Comparison of ENCODE assay signal across 8 mouse cellular contexts in genomic region chr1:138044196-138044945, GRCm38 (mm10).
DNase-seq lines count a peak whose midpoint lies in the region; ATAC-seq and TF ChIP-seq lines count a peak whose summit lies in the region.

No protein-coding gene starts in this region.

- TF ChIP-seq POLR2A in bone marrow, adult 2 months (IDR thresholded peaks at IDR 0.05; ENCODE audit: borderline replicate concordance, control insufficient read depth, low read depth, low read length) = no peak
- TF ChIP-seq POLR2A in liver, adult 2 months (IDR thresholded peaks at IDR 0.05; ENCODE audit: extremely low read depth, insufficient read depth, low read length) = no peak

- H3K27me3 ChIP-seq in heart, embryonic 14.5 days (ENCODE audit: control insufficient read depth, insufficient read depth, low read length) = no peaks in the 10 kb centered on the region
- H3K27me3 ChIP-seq in kidney, embryonic 16.5 days (ENCODE audit: insufficient read depth, low read length) = no peaks in the 10 kb centered on the region
- H3K27me3 ChIP-seq in liver, adult 2 months (ENCODE audit: control insufficient read depth, insufficient read depth, low read length) = no peaks in the 10 kb centered on the region
- H3K27me3 ChIP-seq in stomach, embryonic 15.5 days (replicated peaks) = no peaks in the 10 kb centered on the region

- no peak overlapping the region for H3K4me3 ChIP-seq in bone marrow, adult 2 months (replicated peaks; ENCODE audit: control insufficient read depth, low read depth, low read length)
- no peak overlapping the region for H3K4me3 ChIP-seq in heart, embryonic 14.5 days (ENCODE audit: control insufficient read depth in 1 of 2, insufficient read depth in 1 of 2, low read depth in 1 of 2, low read length in 2 of 2)
- H3K4me3 ChIP-seq in kidney, embryonic 16.5 days (ENCODE audit: low read length) = no peak overlapping the region
- H3K4me3 ChIP-seq in liver, adult 2 months (ENCODE audit: insufficient read depth, low read depth, low read length) = no peak overlapping the region
- H3K4me3 ChIP-seq in stomach, embryonic 15.5 days (replicated peaks) = no peak overlapping the region

- ATAC-seq in heart, embryonic 14.5 days (ENCODE audit: insufficient number of reproducible peaks, insufficient read depth, low FRiP score, low read depth) = no peak
- peak; percentile 72; the same call in 1 of the 2 replicates for ATAC-seq in kidney, embryonic 16.5 days (ENCODE audit: low FRiP score, low TSS enrichment)
- ATAC-seq in stomach, embryonic 15.5 days (ENCODE audit: insufficient read depth, low FRiP score, low read depth) = peak; percentile 58; the same call in 1 of the 2 replicates

- H3K27ac ChIP-seq in bone marrow, adult 2 months (ENCODE audit: control insufficient read depth, insufficient read depth, low read depth, low read length, poor library complexity) = no peak overlapping the region
- H3K27ac ChIP-seq in heart, embryonic 14.5 days (replicated peaks in 1 of 2; ENCODE audit: control insufficient read depth in 1 of 2, insufficient read depth in 1 of 2, low read depth in 2 of 2, low read length in 2 of 2) = no peak overlapping the region
- H3K27ac ChIP-seq in kidney, embryonic 16.5 days (ENCODE audit: low read length) = no peak overlapping the region
- no peak overlapping the region for H3K27ac ChIP-seq in liver, adult 2 months (replicated peaks; ENCODE audit: insufficient read depth, low read depth, low read length)
- no peak overlapping the region for H3K27ac ChIP-seq in stomach, embryonic 15.5 days

- no peaks in the 10 kb centered on the region for H3K9me3 ChIP-seq in heart, embryonic 14.5 days (ENCODE audit: control insufficient read depth, low read length)
- H3K9me3 ChIP-seq in kidney, embryonic 16.5 days (ENCODE audit: low read length) = no peaks in the 10 kb centered on the region
- H3K9me3 ChIP-seq in stomach, embryonic 15.5 days = no peaks in the 10 kb centered on the region

- H3K4me2 ChIP-seq in heart, embryonic 14.5 days (ENCODE audit: low read length) = peak overlapping the region; percentile 46
- H3K4me2 ChIP-seq in kidney, embryonic 16.5 days (replicated peaks; ENCODE audit: low read depth, low read length) = no peak overlapping the region
- H3K4me2 ChIP-seq in stomach, embryonic 15.5 days = no peak overlapping the region

- H3K9ac ChIP-seq in heart, embryonic 14.5 days (ENCODE audit: low read length) = no peak overlapping the region
- no peak overlapping the region for H3K9ac ChIP-seq in kidney, embryonic 16.5 days (replicated peaks; ENCODE audit: low read length)
- H3K9ac ChIP-seq in liver, adult 2 months (ENCODE audit: low read depth, low read length) = no peak overlapping the region
- no peak overlapping the region for H3K9ac ChIP-seq in stomach, embryonic 15.5 days

- TF ChIP-seq CTCF in bone marrow, adult 2 months (IDR thresholded peaks at IDR 0.05; ENCODE audit: control insufficient read depth, insufficient read depth, low read length) = peak; percentile 25; the same call in 1 of the 2 replicates
- peak; percentile 61 for TF ChIP-seq CTCF in liver, adult 2 months (IDR thresholded peaks at IDR 0.05; ENCODE audit: low read depth, low read length)

- no peaks in the 10 kb centered on the region for H3K36me3 ChIP-seq in heart, embryonic 14.5 days (ENCODE audit: control insufficient read depth, insufficient read depth, low read length)
- no peaks in the 10 kb centered on the region for H3K36me3 ChIP-seq in kidney, embryonic 16.5 days (ENCODE audit: insufficient read depth, low read length)
- H3K36me3 ChIP-seq in liver, adult 2 months (ENCODE audit: control insufficient read depth, insufficient read depth, low read length) = no peaks in the 10 kb centered on the region
- no peaks in the 10 kb centered on the region for H3K36me3 ChIP-seq in stomach, embryonic 15.5 days

- 33% methylated on average over 10 of the region's 10 CpGs for WGBS in bone marrow, adult 2 months
- WGBS in heart, embryonic 14.5 days = 31% methylated on average over 10 of the region's 10 CpGs
- 39% methylated on average over 10 of the region's 10 CpGs for WGBS in kidney, embryonic 16.5 days
- 37% methylated on average over 10 of the region's 10 CpGs for WGBS in liver, adult 2 months
- WGBS in stomach, embryonic 15.5 days = 33% methylated on average over 10 of the region's 10 CpGs

- H3K4me1 ChIP-seq in bone marrow, adult 2 months (ENCODE audit: control insufficient read depth, insufficient read depth, low read length) = no peaks in the 10 kb centered on the region
- no peaks in the 10 kb centered on the region for H3K4me1 ChIP-seq in heart, embryonic 14.5 days (ENCODE audit: control insufficient read depth in 2 of 2, insufficient read depth in 2 of 2, low read length in 2 of 2)
- H3K4me1 ChIP-seq in kidney, embryonic 16.5 days (ENCODE audit: insufficient read depth, low read length) = peaks cover 9% of the 10 kb centered on the region; the same call in 1 of the 2 replicates
- H3K4me1 ChIP-seq in liver, adult 2 months (ENCODE audit: control insufficient read depth, insufficient read depth, low read length) = no peaks in the 10 kb centered on the region
- H3K4me1 ChIP-seq in stomach, embryonic 15.5 days = 0 out of 2 replicates have a peak, but pooled peaks cover under 1% of the 10 kb centered on the region

- DNase-seq in CD4-positive, CD25-positive, alpha-beta regulatory T cell, adult 2 months (ENCODE audit: low read depth, low spot score) = peak; percentile 90
- peak; percentile 60 for DNase-seq in fibroblast of lung, adult 2 months (ENCODE audit: low read depth)
- DNase-seq in liver, adult 2 months (ENCODE audit: extremely low read depth, low read depth, low spot score) = peak; percentile 57
- peak; percentile 69 for DNase-seq in neural tube, embryonic 10.5 days (ENCODE audit: extremely low spot score, low spot score)

- H3K79me2 ChIP-seq in liver, adult 2 months (ENCODE audit: control insufficient read depth, insufficient read depth, low read length) = no peaks in the 10 kb centered on the region
